Mouse (Mus musculus): ENCODE data around the gene Erg. TPM values are rescaled to one million over a fixed set of nuclear protein-coding genes. Genes with fewer than 3 reads are reported as not detected.

Gene Erg
- polyA plus RNA-seq, 1 experiment from 2014 or later: 1.8 TPM

GRCm38 (mm10) chr16:95374646-95375045, 211.7 kb downstream of the Erg start:
- Histone ChIP-seq H3K4me1 (replicated peaks; ENCODE audit: control insufficient read depth, insufficient read depth, low read length) (no peaks in the 10 kb centered on the region), H3K36me3 (ENCODE audit: control insufficient read depth, insufficient read depth, low read length) (no peaks in the 10 kb centered on the region), H3K4me3 (ENCODE audit: low read depth, low read length) (no peak overlapping the region), H3K9me3 (ENCODE audit: control insufficient read depth, low read length) (no peaks in the 10 kb centered on the region), H3K27ac (ENCODE audit: low read depth, low read length) (no peak overlapping the region), H3K9ac (ENCODE audit: low read length) (no peak overlapping the region), H3K27me3 (ENCODE audit: control insufficient read depth, insufficient read depth, low read length) (no peaks in the 10 kb centered on the region), H3K4me2 (ENCODE audit: low read depth, low read length, severe bottlenecking) (no peak overlapping the region)
- WGBS: 61% methylated on average over 4 of the region's 4 CpGs
- DNase-seq (ENCODE audit: low spot score): no peak
- ATAC-seq (replicated peaks; ENCODE audit: low FRiP score): no peak

- no peaks in the 10 kb centered on the region for H3K4me1 ChIP-seq (replicated peaks; ENCODE audit: control insufficient read depth, insufficient read depth, low read length)
- no peak overlapping the region for H3K9ac ChIP-seq (ENCODE audit: low read length)
- no peaks in the 10 kb centered on the region for H3K36me3 ChIP-seq (ENCODE audit: control insufficient read depth, insufficient read depth, low read length)
- no peak overlapping the region for H3K4me2 ChIP-seq (ENCODE audit: low read depth, low read length, severe bottlenecking)
- H3K27me3 ChIP-seq (ENCODE audit: control insufficient read depth, insufficient read depth, low read length): no peaks in the 10 kb centered on the region
- no peak overlapping the region for H3K4me3 ChIP-seq (ENCODE audit: low read depth, low read length)
- 95% methylated on average over 9 of the region's 9 CpGs for WGBS
- ATAC-seq (replicated peaks; ENCODE audit: low FRiP score) (no peak), DNase-seq (ENCODE audit: low spot score) (no peak)
- no peaks in the 10 kb centered on the region for H3K9me3 ChIP-seq (ENCODE audit: control insufficient read depth, low read length)
- H3K27ac ChIP-seq (ENCODE audit: low read depth, low read length): no peak overlapping the region
Measured at GRCm38 (mm10) chr16:95372960-95373359, 213.4 kb downstream of the Erg start.

GRCm38 (mm10) chr16:95371713-95372112, 214.7 kb downstream of the Erg start:
- DNase-seq (ENCODE audit: low spot score) (no peak), ATAC-seq (replicated peaks; ENCODE audit: low FRiP score) (no peak)
- no peaks in the 10 kb centered on the region for H3K4me1 ChIP-seq (replicated peaks; ENCODE audit: control insufficient read depth, insufficient read depth, low read length)
- H3K27me3 ChIP-seq (ENCODE audit: control insufficient read depth, insufficient read depth, low read length): no peaks in the 10 kb centered on the region
- H3K27ac ChIP-seq (ENCODE audit: low read depth, low read length): no peak overlapping the region
- no peak overlapping the region for H3K4me3 ChIP-seq (ENCODE audit: low read depth, low read length)
- 53% methylated on average over 4 of the region's 4 CpGs for WGBS
- no peak overlapping the region for H3K9ac ChIP-seq (ENCODE audit: low read length)
- no peaks in the 10 kb centered on the region for H3K36me3 ChIP-seq (ENCODE audit: control insufficient read depth, insufficient read depth, low read length)
- no peak overlapping the region for H3K4me2 ChIP-seq (ENCODE audit: low read depth, low read length, severe bottlenecking)
- H3K9me3 ChIP-seq (ENCODE audit: control insufficient read depth, low read length): no peaks in the 10 kb centered on the region

GRCm38 (mm10) chr16:95366989-95367765, 219.2 kb downstream of the Erg start:
- WGBS: 88% methylated on average over 19 of the region's 19 CpGs
- H3K36me3 ChIP-seq (ENCODE audit: control insufficient read depth, insufficient read depth, low read length): no peaks in the 10 kb centered on the region
- H3K9ac ChIP-seq (ENCODE audit: low read length): no peak overlapping the region
- H3K9me3 ChIP-seq (ENCODE audit: control insufficient read depth, low read length): no peaks in the 10 kb centered on the region
- no peak overlapping the region for H3K4me2 ChIP-seq (ENCODE audit: low read depth, low read length, severe bottlenecking)
- no peaks in the 10 kb centered on the region for H3K27me3 ChIP-seq (ENCODE audit: control insufficient read depth, insufficient read depth, low read length)
- H3K4me1 ChIP-seq (replicated peaks; ENCODE audit: control insufficient read depth, insufficient read depth, low read length): no peaks in the 10 kb centered on the region
- H3K4me3 ChIP-seq (ENCODE audit: low read depth, low read length): no peak overlapping the region
- H3K27ac ChIP-seq (ENCODE audit: low read depth, low read length): no peak overlapping the region
- ATAC-seq (replicated peaks; ENCODE audit: low FRiP score): no peak
- DNase-seq (ENCODE audit: low spot score): no peak

- no peaks in the 10 kb centered on the region for H3K36me3 ChIP-seq (ENCODE audit: control insufficient read depth, insufficient read depth, low read length)
- WGBS: 94% methylated on average over 5 of the region's 5 CpGs
- no peak overlapping the region for H3K9ac ChIP-seq (ENCODE audit: low read length)
- H3K4me1 ChIP-seq (replicated peaks; ENCODE audit: control insufficient read depth, insufficient read depth, low read length): no peaks in the 10 kb centered on the region
- H3K9me3 ChIP-seq (ENCODE audit: control insufficient read depth, low read length): no peaks in the 10 kb centered on the region
- no peaks in the 10 kb centered on the region for H3K27me3 ChIP-seq (ENCODE audit: control insufficient read depth, insufficient read depth, low read length)
- no peak overlapping the region for H3K4me2 ChIP-seq (ENCODE audit: low read depth, low read length, severe bottlenecking)
- DNase-seq (ENCODE audit: low spot score) (no peak), ATAC-seq (replicated peaks; ENCODE audit: low FRiP score) (no peak)
- H3K4me3 ChIP-seq (ENCODE audit: low read depth, low read length): no peak overlapping the region
- H3K27ac ChIP-seq (ENCODE audit: low read depth, low read length): no peak overlapping the region
Measured at GRCm38 (mm10) chr16:95365214-95365613, 221.2 kb downstream of the Erg start.

- Histone ChIP-seq H3K4me3 (ENCODE audit: low read depth, low read length) (no peak overlapping the region), H3K9ac (ENCODE audit: low read length) (no peak overlapping the region), H3K36me3 (ENCODE audit: control insufficient read depth, insufficient read depth, low read length) (no peaks in the 10 kb centered on the region), H3K4me1 (replicated peaks; ENCODE audit: control insufficient read depth, insufficient read depth, low read length) (no peaks in the 10 kb centered on the region), H3K9me3 (ENCODE audit: control insufficient read depth, low read length) (no peaks in the 10 kb centered on the region), H3K4me2 (ENCODE audit: low read depth, low read length, severe bottlenecking) (no peak overlapping the region), H3K27me3 (ENCODE audit: control insufficient read depth, insufficient read depth, low read length) (no peaks in the 10 kb centered on the region), H3K27ac (ENCODE audit: low read depth, low read length) (no peak overlapping the region)
- ATAC-seq (replicated peaks; ENCODE audit: low FRiP score): no peak
- 82% methylated on average over 18 of the region's 18 CpGs for WGBS
- DNase-seq (ENCODE audit: low spot score): no peak
Measured at GRCm38 (mm10) chr16:95363632-95364465, 222.5 kb downstream of the Erg start.

GRCm38 (mm10) chr16:95361950-95362349, 224.4 kb downstream of the Erg start:
- H3K27ac ChIP-seq (ENCODE audit: low read depth, low read length): no peak overlapping the region
- no peak for DNase-seq (ENCODE audit: low spot score)
- 94% methylated on average over 7 of the region's 7 CpGs for WGBS
- no peak overlapping the region for H3K9ac ChIP-seq (ENCODE audit: low read length)
- no peak overlapping the region for H3K4me2 ChIP-seq (ENCODE audit: low read depth, low read length, severe bottlenecking)
- H3K36me3 ChIP-seq (ENCODE audit: control insufficient read depth, insufficient read depth, low read length): no peaks in the 10 kb centered on the region
- H3K4me1 ChIP-seq (replicated peaks; ENCODE audit: control insufficient read depth, insufficient read depth, low read length): no peaks in the 10 kb centered on the region
- no peaks in the 10 kb centered on the region for H3K9me3 ChIP-seq (ENCODE audit: control insufficient read depth, low read length)
- ATAC-seq (replicated peaks; ENCODE audit: low FRiP score): no peak
- H3K4me3 ChIP-seq (ENCODE audit: low read depth, low read length): no peak overlapping the region
- no peaks in the 10 kb centered on the region for H3K27me3 ChIP-seq (ENCODE audit: control insufficient read depth, insufficient read depth, low read length)

- ATAC-seq (replicated peaks; ENCODE audit: low FRiP score): no peak
- WGBS: 93% methylated on average over 18 of the region's 18 CpGs
Measured at GRCm38 (mm10) chr16:95360940-95361489, 225.4 kb downstream of the Erg start.

More at GRCm38 (mm10) chr16:95360940-95361489, 225.4 kb downstream of the Erg start:
- no peak overlapping the region for H3K4me3 ChIP-seq (ENCODE audit: low read depth, low read length)
- no peaks in the 10 kb centered on the region for H3K36me3 ChIP-seq (ENCODE audit: control insufficient read depth, insufficient read depth, low read length)
- DNase-seq (ENCODE audit: low spot score): no peak
- H3K27me3 ChIP-seq (ENCODE audit: control insufficient read depth, insufficient read depth, low read length): no peaks in the 10 kb centered on the region
- no peak overlapping the region for H3K9ac ChIP-seq (ENCODE audit: low read length)
- no peak overlapping the region for H3K27ac ChIP-seq (ENCODE audit: low read depth, low read length)
- no peak overlapping the region for H3K4me2 ChIP-seq (ENCODE audit: low read depth, low read length, severe bottlenecking)
- no peaks in the 10 kb centered on the region for H3K9me3 ChIP-seq (ENCODE audit: control insufficient read depth, low read length)
- no peaks in the 10 kb centered on the region for H3K4me1 ChIP-seq (replicated peaks; ENCODE audit: control insufficient read depth, insufficient read depth, low read length)
